Mouse (Mus musculus) bone marrow, adult 2 months (tissue): ENCODE results near the gene Mapk6.

Experiments
- CTCF ChIP-seq: fragments of 200-500 bp; IDR thresholded peaks from 2 replicates; pipeline ENCODE4 v1.5.1; 2011; ENCODE audit warnings: low read length, control low read depth; ENCODE audit not compliant: control insufficient read depth, insufficient read depth
- POLR2A ChIP-seq: fragments of 200-500 bp; IDR thresholded peaks from 2 replicates; pipeline ENCODE4 v1.6.1; 2011; ENCODE audit warnings: low read depth, mild to moderate bottlenecking, control low read depth, low read length, borderline replicate concordance; ENCODE audit not compliant: control insufficient read depth

DNA sequence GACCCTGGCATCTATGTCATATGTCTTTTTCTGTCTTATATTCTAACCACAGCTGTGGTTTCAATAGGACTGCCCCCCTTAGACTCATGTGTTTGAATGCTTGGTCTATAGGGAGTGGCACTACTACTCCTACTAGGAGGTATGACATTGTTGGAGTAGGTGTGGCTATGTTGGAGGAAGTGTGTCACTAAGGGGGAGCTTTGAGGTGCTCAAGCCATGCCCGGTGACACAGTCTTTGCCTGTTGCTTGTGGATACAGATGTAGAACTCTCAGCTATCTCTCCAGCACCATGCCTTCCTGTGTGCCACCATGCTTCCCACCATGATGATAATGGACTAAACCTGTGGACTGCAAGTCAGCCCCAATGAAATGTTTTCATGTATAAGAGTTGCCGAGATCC is 19.2 kb upstream of the Mapk6 start:
- TF ChIP-seq CTCF: no peak
- no peak for TF ChIP-seq POLR2A
